Mouse (Mus musculus) bone marrow macrophage, adult 2 months (primary cell): ENCODE measurements around the gene H2-Aa.

Source experiments
- CTCF ChIP-seq: IDR thresholded peaks from 2 replicates; pipeline ENCODE4 v1.5.1; 2012; ENCODE audit warnings: low read depth, mild to moderate bottlenecking, low read length, moderate library complexity
- POLR2A ChIP-seq: IDR thresholded peaks from 2 replicates; pipeline ENCODE4 v1.6.1; 2012; ENCODE audit warnings: mild to moderate bottlenecking, low read depth, low read length, borderline replicate concordance

GRCm38 (mm10) chr17:34264452-34265351 is 22.9 kb downstream of the H2-Aa start:
- TF ChIP-seq CTCF (no peak), POLR2A (no peak)
